Mouse (Mus musculus) heart, embryonic 11.5 days (tissue): ENCODE results near the gene Rcc2. TPM values are rescaled to one million over a fixed set of nuclear protein-coding genes. Genes with fewer than 3 reads are reported as not detected.

Experiments used
- ATAC-seq: fragments of 200-750 bp; cut with Nextera tagmentation; replicated peaks from 2 replicates; pipeline ENCODE4 v1.8.0; 2017; ENCODE audit warnings: moderate library complexity; ENCODE audit not compliant: insufficient number of reproducible peaks, low FRiP score, low TSS enrichment
- H3K27ac ChIP-seq: fragments of 300-500 bp; sonication (generic); 2 replicates; pipeline ENCODE4 v1.5.1; 2014; ENCODE audit warnings: mild to moderate bottlenecking, low read depth, low read length
- H3K27me3 ChIP-seq: fragments of 300-500 bp; sonication (generic); 2 replicates; pipeline ENCODE4 v1.6.1; 2014; ENCODE audit warnings: mild to moderate bottlenecking, low read length, mixed read lengths; ENCODE audit not compliant: control insufficient read depth, insufficient read depth
- H3K36me3 ChIP-seq: fragments of 300-500 bp; sonication (generic); 2 replicates; pipeline ENCODE4 v1.6.1; 2014; ENCODE audit warnings: mild to moderate bottlenecking, low read length, moderate library complexity, mixed read lengths; ENCODE audit not compliant: control insufficient read depth, insufficient read depth
- H3K4me1 ChIP-seq: fragments of 300-500 bp; sonication (generic); 2 replicates; pipeline ENCODE4 v1.6.1; 2014; ENCODE audit warnings: low read length; ENCODE audit not compliant: control insufficient read depth, insufficient read depth
- H3K4me2 ChIP-seq: fragments of 300-500 bp; sonication (generic); 2 replicates; pipeline ENCODE4 v1.6.1; 2014; ENCODE audit warnings: mild to moderate bottlenecking, moderate library complexity
- H3K4me3 ChIP-seq: fragments of 300-500 bp; sonication (generic); 2 replicates; pipeline ENCODE4 v1.5.1; 2014; ENCODE audit warnings: low read depth, low read length
- H3K9ac ChIP-seq: fragments of 300-500 bp; sonication (generic); 2 replicates; pipeline ENCODE4 v1.6.1; 2014; ENCODE audit warnings: mild to moderate bottlenecking, low read depth, low read length, moderate library complexity
- H3K9me3 ChIP-seq: fragments of 300-500 bp; sonication (generic); replicated peaks from 2 replicates; pipeline ENCODE4 v1.6.1; 2016; ENCODE audit warnings: low read length; ENCODE audit not compliant: control insufficient read depth
- WGBS: fragments of 180-500 bp; shearing (Covaris S2); extraction: QIAGEN DNeasy Blood & Tissue Kit; methylation state at CpG from one replicate; pipeline ENCODE4 v1.1.7; 2014; ENCODE audit not compliant: insufficient replicate concordance; 5-methylcytosine and 5-hydroxymethylcytosine counted together
- polyA plus RNA-seq: library from polyadenylated mRNA; unstranded; fragments of >200 nt; fragmentation: Nextera tagmentation; extraction: Ambion mirVana; gene quantifications from 2 replicates; pipeline ENCODE4 v1.2.1, GENCODE M21; 2014

Gene Rcc2
- polyA plus RNA-seq, 1 experiment from 2014 or later, result 24.6 TPM

GRCm38 (mm10) chr4:140680731-140681397 lies 19.5 kb upstream of the Rcc2 start:
- H3K27ac ChIP-seq, result no peak overlapping the region
- H3K4me2 ChIP-seq, result no peak overlapping the region
- H3K27me3 ChIP-seq, result no peaks in the 10 kb centered on the region
- no peak overlapping the region for H3K4me3 ChIP-seq
- H3K9me3 ChIP-seq, result no peaks in the 10 kb centered on the region
- WGBS, result 48% methylated on average over 8 of the region's 8 CpGs
- H3K4me1 ChIP-seq, result peaks cover 12% of the 10 kb centered on the region
- ATAC-seq, result no peak
- no peaks in the 10 kb centered on the region for H3K36me3 ChIP-seq
- H3K9ac ChIP-seq, result no peak overlapping the region

GRCm38 (mm10) chr4:140683608-140684007 lies 16.7 kb upstream of the Rcc2 start:
- Histone ChIP-seq H3K9me3 (no peaks in the 10 kb centered on the region), H3K27ac (0 out of 2 replicates have a peak overlapping the region, but pooled peaks have one; percentile 59), H3K36me3 (no peaks in the 10 kb centered on the region), H3K9ac (no peak overlapping the region), H3K27me3 (no peaks in the 10 kb centered on the region), H3K4me1 (peaks cover 12% of the 10 kb centered on the region), H3K4me3 (peak overlapping the region; percentile 30; the same call in 1 of the 2 replicates), H3K4me2 (peak overlapping the region; percentile 66)
- WGBS, result 26% methylated on average over 8 of the region's 8 CpGs
- peak; percentile 44; the same call in 1 of the 2 replicates for ATAC-seq

GRCm38 (mm10) chr4:140684141-140684871 lies 16.0 kb upstream of the Rcc2 start:
- Histone ChIP-seq H3K9me3 (no peaks in the 10 kb centered on the region), H3K27ac (peak overlapping the region; percentile 59; the same call in 1 of the 2 replicates), H3K27me3 (no peaks in the 10 kb centered on the region), H3K4me2 (peak overlapping the region; percentile 66), H3K36me3 (no peaks in the 10 kb centered on the region), H3K4me1 (peaks cover 12% of the 10 kb centered on the region), H3K9ac (peak overlapping the region; percentile 54; the same call in 1 of the 2 replicates), H3K4me3 (peak overlapping the region; percentile 30)
- WGBS, result 5% methylated on average over 16 of the region's 16 CpGs
- ATAC-seq, result peak; percentile 70

DNA sequence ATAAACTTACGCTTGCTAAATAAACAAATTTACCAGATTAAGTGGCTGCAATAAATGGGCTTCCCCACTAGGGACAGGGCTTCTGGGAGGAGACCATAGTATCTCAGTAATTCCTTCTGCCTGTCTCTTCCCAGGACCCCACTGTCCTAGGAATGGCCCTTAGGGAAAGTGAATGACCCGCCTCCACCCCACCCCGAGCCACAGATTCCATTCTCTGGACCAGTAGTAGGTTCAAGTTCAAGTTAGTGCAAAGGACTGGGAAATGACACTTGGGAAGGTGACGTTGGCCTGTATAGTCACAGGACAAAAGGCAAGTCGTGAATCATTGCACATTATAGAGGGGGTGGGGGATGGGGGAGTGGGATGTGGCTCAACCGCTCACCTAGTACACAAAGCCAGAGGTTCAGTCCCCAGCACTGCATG lies 15.4 kb upstream of the Rcc2 start:
- H3K4me2 ChIP-seq, result peak overlapping the region; percentile 66
- no peaks in the 10 kb centered on the region for H3K36me3 ChIP-seq
- H3K4me1 ChIP-seq, result peaks cover 13% of the 10 kb centered on the region
- 0 out of 2 replicates have a peak, but pooled peaks have one; percentile 25 for ATAC-seq
- H3K4me3 ChIP-seq, result peak overlapping the region; percentile 30; the same call in 1 of the 2 replicates
- H3K27me3 ChIP-seq, result no peaks in the 10 kb centered on the region
- H3K27ac ChIP-seq, result 0 out of 2 replicates have a peak overlapping the region, but pooled peaks have one; percentile 59
- 0 out of 2 replicates have a peak overlapping the region, but pooled peaks have one; percentile 54 for H3K9ac ChIP-seq
- 35% methylated on average over 6 of the region's 6 CpGs for WGBS
- H3K9me3 ChIP-seq, result no peaks in the 10 kb centered on the region

GRCm38 (mm10) chr4:140688044-140688825 lies 12.1 kb upstream of the Rcc2 start:
- Histone ChIP-seq H3K4me3 (no peak overlapping the region), H3K4me2 (no peak overlapping the region), H3K36me3 (no peaks in the 10 kb centered on the region), H3K9me3 (no peaks in the 10 kb centered on the region), H3K27me3 (no peaks in the 10 kb centered on the region), H3K9ac (no peak overlapping the region), H3K4me1 (peaks cover 17% of the 10 kb centered on the region), H3K27ac (no peak overlapping the region)
- 52% methylated on average over 12 of the region's 12 CpGs for WGBS
- no peak for ATAC-seq

- ATAC-seq, result no peak
- Histone ChIP-seq H3K9ac (no peak overlapping the region), H3K4me2 (no peak overlapping the region), H3K27ac (no peak overlapping the region), H3K4me3 (no peak overlapping the region), H3K4me1 (peaks cover 12% of the 10 kb centered on the region), H3K36me3 (no peaks in the 10 kb centered on the region), H3K9me3 (no peaks in the 10 kb centered on the region), H3K27me3 (no peaks in the 10 kb centered on the region)
- WGBS, result 80% methylated on average over 5 of the region's 5 CpGs
Observed at GRCm38 (mm10) chr4:140688826-140689425, 11.4 kb upstream of the Rcc2 start.

DNA sequence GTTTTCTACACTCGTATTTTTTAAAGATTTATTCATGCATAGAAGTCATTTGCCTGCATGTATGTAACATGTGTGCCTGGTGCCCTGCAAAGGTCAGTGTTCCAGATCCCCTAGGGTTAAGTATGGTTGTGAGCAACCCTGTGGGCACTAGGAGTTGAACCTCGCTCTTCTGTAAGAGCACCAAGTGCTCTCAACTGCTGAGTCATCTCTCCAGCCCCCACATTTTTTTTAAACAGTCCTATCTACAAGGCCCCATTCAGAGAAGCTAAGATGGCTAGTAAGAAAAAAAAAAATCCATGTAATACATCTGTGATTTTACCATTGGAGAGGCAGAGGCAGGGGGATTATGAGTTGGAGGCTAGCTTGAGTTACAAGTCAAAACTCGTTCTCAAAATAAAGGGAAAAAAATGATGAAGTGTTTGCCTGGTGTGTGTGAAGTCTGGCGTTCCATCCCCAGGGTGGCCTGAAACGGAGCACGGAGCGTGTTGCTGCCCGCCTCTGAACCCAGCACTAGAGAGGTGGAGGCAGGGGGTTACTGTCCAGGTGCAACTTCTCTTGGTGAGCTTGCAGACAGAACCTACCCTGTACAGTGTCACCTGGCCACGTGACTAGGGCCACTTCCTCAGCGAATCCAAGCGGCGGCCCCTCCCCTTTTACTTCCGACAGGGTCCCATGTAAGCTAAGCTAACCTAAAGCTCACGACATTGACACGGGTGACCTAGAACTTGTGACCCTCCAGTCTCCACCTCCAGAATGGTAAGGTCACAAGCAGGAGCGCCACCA lies 10.3 kb upstream of the Rcc2 start:
- H3K4me3 ChIP-seq, result no peak overlapping the region
- no peak for ATAC-seq
- H3K4me1 ChIP-seq, result 0 out of 2 replicates have a peak, but pooled peaks cover 5% of the 10 kb centered on the region
- H3K9ac ChIP-seq, result no peak overlapping the region
- no peaks in the 10 kb centered on the region for H3K36me3 ChIP-seq
- H3K4me2 ChIP-seq, result peak overlapping the region; percentile 11; the same call in 1 of the 2 replicates
- H3K27ac ChIP-seq, result no peak overlapping the region
- WGBS, result 60% methylated on average over 16 of the region's 16 CpGs
- H3K27me3 ChIP-seq, result no peaks in the 10 kb centered on the region
- H3K9me3 ChIP-seq, result no peaks in the 10 kb centered on the region
